Mouse (Mus musculus): ENCODE data around the gene Cela2a.

DNA sequence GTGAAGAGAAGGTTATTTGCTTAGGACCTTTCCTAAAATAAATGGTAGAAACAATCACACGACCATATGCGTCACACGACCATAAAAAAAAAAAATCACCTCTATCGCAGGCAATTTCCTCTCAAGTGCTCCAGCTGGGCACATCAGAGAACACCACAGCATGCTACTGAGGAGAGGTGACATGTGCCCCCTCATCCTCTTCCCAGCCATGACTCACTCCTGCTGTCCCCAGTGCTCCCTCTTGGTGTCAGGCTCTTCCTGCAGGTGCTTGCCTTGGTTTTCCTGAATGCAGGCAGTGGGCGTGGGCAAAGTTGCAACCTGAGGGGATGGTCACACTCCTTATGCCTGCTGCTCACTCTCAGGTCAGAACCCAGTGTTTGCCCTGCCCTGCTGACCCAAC, 41.1 kb downstream of the Cela2a start:
- TF ChIP-seq EP300 (IDR thresholded peaks at IDR 0.05; ENCODE audit: insufficient read depth, low read depth, low read length) (no peak), CTCF (IDR thresholded peaks at IDR 0.05) (no peak), POLR2A (IDR thresholded peaks at IDR 0.05; ENCODE audit: insufficient read depth, low read depth, low read length) (no peak)
